Mouse (Mus musculus): Measurements from ENCODE around the gene Epn1. TPM values are rescaled to one million over a fixed set of nuclear protein-coding genes. Genes with fewer than 3 reads are reported as not detected.

Gene Epn1
- polyA plus RNA-seq, 1 experiment from 2014 or later, result 41.0 TPM

DNA sequence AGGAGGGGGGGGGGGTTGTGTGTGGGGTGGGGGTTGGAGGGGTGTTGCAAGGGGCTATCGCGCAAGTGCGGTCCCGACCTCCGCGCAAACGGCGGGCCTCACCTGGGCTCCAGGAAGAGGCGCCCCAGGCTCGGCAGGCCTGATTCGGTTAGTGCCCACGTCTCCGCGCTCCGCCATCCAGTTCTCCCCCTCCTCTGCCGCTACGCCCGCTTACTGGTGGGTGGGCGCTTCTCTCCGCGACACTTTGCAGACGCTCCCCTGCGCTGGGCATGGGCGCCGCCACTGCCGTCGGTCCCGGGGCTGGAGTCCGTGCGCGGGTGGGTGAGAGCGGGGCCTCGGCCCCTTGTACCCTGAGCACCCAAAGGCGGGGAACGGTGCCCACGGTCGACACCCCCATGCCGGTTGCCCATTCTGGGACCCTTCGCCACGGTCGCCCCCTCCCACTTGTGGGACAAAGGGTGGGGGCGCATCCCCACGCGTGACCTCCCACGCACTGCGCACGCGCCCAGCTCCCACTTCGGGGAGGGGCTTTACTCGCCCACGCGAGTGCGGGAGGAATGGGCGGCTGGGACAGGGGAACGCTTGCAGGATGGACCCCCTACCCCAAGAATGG is 23.3 kb upstream of the Epn1 start:
- 2% methylated on average over 51 of the region's 55 CpGs for WGBS
- no peaks in the 10 kb centered on the region for H3K36me3 ChIP-seq (ENCODE audit: control insufficient read depth, insufficient read depth, low read length)
- no peaks in the 10 kb centered on the region for H3K9me3 ChIP-seq (ENCODE audit: control insufficient read depth, low read length)
- peak overlapping the region; percentile 51 for H3K4me3 ChIP-seq (ENCODE audit: low read depth, low read length)
- peaks cover 10% of the 10 kb centered on the region for H3K4me1 ChIP-seq (replicated peaks; ENCODE audit: control insufficient read depth, insufficient read depth)
- TF ChIP-seq EP300 (optimal IDR thresholded peaks at IDR 0.05) (no peak), CTCF (IDR thresholded peaks at IDR 0.05; ENCODE audit: low read depth) (no peak)
- ATAC-seq (ENCODE audit: low FRiP score, low TSS enrichment) (no peak), DNase-seq (ENCODE audit: low spot score) (no peak)
- H3K27ac ChIP-seq (replicated peaks), result no peak overlapping the region
- peaks cover 7% of the 10 kb centered on the region; the same call in 1 of the 2 replicates for H3K27me3 ChIP-seq (ENCODE audit: control insufficient read depth, insufficient read depth, low read length)
- peak overlapping the region; percentile 63 for H3K9ac ChIP-seq (ENCODE audit: low read length)
- peak overlapping the region; percentile 69 for H3K4me2 ChIP-seq (replicated peaks; ENCODE audit: low read depth)

DNA sequence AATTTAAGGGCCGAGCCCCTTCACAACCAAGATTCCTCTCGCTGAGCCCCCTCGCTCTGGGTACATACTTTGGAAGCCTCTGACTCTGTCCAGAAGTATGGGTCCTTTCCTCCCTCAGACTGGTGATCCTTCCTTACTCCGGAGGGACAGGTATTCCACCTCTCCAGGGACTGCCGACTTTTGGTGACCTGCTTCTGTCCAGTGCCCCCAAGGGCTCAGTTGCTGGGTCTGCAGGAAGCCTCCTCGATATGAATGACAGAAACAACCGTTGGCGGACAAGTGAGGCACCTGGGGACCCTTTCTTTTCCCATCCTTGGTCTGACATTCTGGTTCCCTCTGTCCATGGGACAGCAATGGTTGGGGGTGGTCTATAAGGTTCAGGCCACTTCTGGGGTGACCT is 22.7 kb upstream of the Epn1 start:
- Histone ChIP-seq H3K36me3 (ENCODE audit: control insufficient read depth, insufficient read depth, low read length) (no peaks in the 10 kb centered on the region), H3K4me3 (ENCODE audit: low read depth, low read length) (peak overlapping the region; percentile 51), H3K4me1 (replicated peaks; ENCODE audit: control insufficient read depth, insufficient read depth) (peaks cover 10% of the 10 kb centered on the region), H3K27ac (replicated peaks) (no peak overlapping the region), H3K9ac (ENCODE audit: low read length) (peak overlapping the region; percentile 63), H3K4me2 (replicated peaks; ENCODE audit: low read depth) (peak overlapping the region; percentile 69), H3K9me3 (ENCODE audit: control insufficient read depth, low read length) (no peaks in the 10 kb centered on the region), H3K27me3 (ENCODE audit: control insufficient read depth, insufficient read depth, low read length) (peaks cover 7% of the 10 kb centered on the region; the same call in 1 of the 2 replicates)
- ATAC-seq (ENCODE audit: low FRiP score, low TSS enrichment) (no peak), DNase-seq (ENCODE audit: low spot score) (no peak)
- 33% methylated on average over 8 of the region's 8 CpGs for WGBS
- TF ChIP-seq CTCF (IDR thresholded peaks at IDR 0.05; ENCODE audit: low read depth) (no peak), EP300 (optimal IDR thresholded peaks at IDR 0.05) (no peak)

GRCm38 (mm10) chr7:5057804-5058203 is 22.2 kb upstream of the Epn1 start:
- 46% methylated on average over 11 of the region's 11 CpGs for WGBS
- H3K36me3 ChIP-seq (ENCODE audit: control insufficient read depth, insufficient read depth, low read length), result no peaks in the 10 kb centered on the region
- peaks cover 7% of the 10 kb centered on the region; the same call in 1 of the 2 replicates for H3K27me3 ChIP-seq (ENCODE audit: control insufficient read depth, insufficient read depth, low read length)
- peak; percentile 45 for TF ChIP-seq CTCF (IDR thresholded peaks at IDR 0.05; ENCODE audit: low read depth)
- no peak for TF ChIP-seq EP300 (optimal IDR thresholded peaks at IDR 0.05)
- DNase-seq (ENCODE audit: low spot score) (no peak), ATAC-seq (ENCODE audit: low FRiP score, low TSS enrichment) (no peak)
- no peak overlapping the region for H3K4me2 ChIP-seq (replicated peaks; ENCODE audit: low read depth)
- no peaks in the 10 kb centered on the region for H3K9me3 ChIP-seq (ENCODE audit: control insufficient read depth, low read length)
- no peak overlapping the region for H3K27ac ChIP-seq (replicated peaks)
- H3K4me3 ChIP-seq (ENCODE audit: low read depth, low read length), result no peak overlapping the region
- H3K4me1 ChIP-seq (replicated peaks; ENCODE audit: control insufficient read depth, insufficient read depth), result peaks cover 8% of the 10 kb centered on the region
- no peak overlapping the region for H3K9ac ChIP-seq (ENCODE audit: low read length)

DNA sequence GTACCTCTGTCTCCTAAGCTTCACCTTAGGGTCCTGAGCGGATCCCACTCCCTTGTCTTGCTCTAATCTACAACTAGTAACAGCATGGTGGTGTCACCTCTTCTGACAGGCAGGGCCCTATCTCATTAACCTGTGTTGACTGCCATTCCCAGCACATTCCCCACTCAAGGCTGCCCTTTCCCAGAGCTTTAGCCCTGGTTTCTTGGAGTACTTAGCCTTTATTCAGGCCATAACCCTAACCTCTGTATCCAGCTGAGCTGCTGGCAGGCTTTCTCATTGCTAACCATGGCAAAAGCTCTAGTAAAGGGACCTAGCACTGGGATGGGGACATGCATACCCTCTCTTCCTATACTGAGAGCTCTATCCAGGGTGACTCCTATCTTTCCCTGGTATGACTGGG is 21.4 kb upstream of the Epn1 start:
- no peak for TF ChIP-seq EP300 (optimal IDR thresholded peaks at IDR 0.05)
- TF ChIP-seq CTCF (IDR thresholded peaks at IDR 0.05; ENCODE audit: low read depth), result no peak
- no peaks in the 10 kb centered on the region for H3K9me3 ChIP-seq (ENCODE audit: control insufficient read depth, low read length)
- 0 out of 2 replicates have a peak, but pooled peaks cover 4% of the 10 kb centered on the region for H3K4me1 ChIP-seq (replicated peaks; ENCODE audit: control insufficient read depth, insufficient read depth)
- H3K4me2 ChIP-seq (replicated peaks; ENCODE audit: low read depth), result no peak overlapping the region
- no peak overlapping the region for H3K27ac ChIP-seq (replicated peaks)
- H3K9ac ChIP-seq (ENCODE audit: low read length), result no peak overlapping the region
- ATAC-seq (ENCODE audit: low FRiP score, low TSS enrichment), result no peak
- no peaks in the 10 kb centered on the region for H3K36me3 ChIP-seq (ENCODE audit: control insufficient read depth, insufficient read depth, low read length)
- WGBS, result 100% methylated on average over 1 of the region's 1 CpGs
- H3K4me3 ChIP-seq (ENCODE audit: low read depth, low read length), result no peak overlapping the region
- DNase-seq (ENCODE audit: low spot score), result no peak
- peaks cover 7% of the 10 kb centered on the region; the same call in 1 of the 2 replicates for H3K27me3 ChIP-seq (ENCODE audit: control insufficient read depth, insufficient read depth, low read length)

- 94% methylated on average over 12 of the region's 12 CpGs for WGBS
- Histone ChIP-seq H3K9ac (ENCODE audit: low read length) (no peak overlapping the region), H3K4me2 (replicated peaks; ENCODE audit: low read depth) (no peak overlapping the region), H3K27ac (replicated peaks) (no peak overlapping the region), H3K9me3 (ENCODE audit: control insufficient read depth, low read length) (no peaks in the 10 kb centered on the region), H3K4me3 (ENCODE audit: low read depth, low read length) (no peak overlapping the region), H3K4me1 (replicated peaks; ENCODE audit: control insufficient read depth, insufficient read depth) (0 out of 2 replicates have a peak, but pooled peaks cover 4% of the 10 kb centered on the region), H3K27me3 (ENCODE audit: control insufficient read depth, insufficient read depth, low read length) (peaks cover 7% of the 10 kb centered on the region; the same call in 1 of the 2 replicates), H3K36me3 (ENCODE audit: control insufficient read depth, insufficient read depth, low read length) (no peaks in the 10 kb centered on the region)
- DNase-seq (ENCODE audit: low spot score) (no peak), ATAC-seq (ENCODE audit: low FRiP score, low TSS enrichment) (no peak)
- TF ChIP-seq EP300 (optimal IDR thresholded peaks at IDR 0.05), result no peak
- no peak for TF ChIP-seq CTCF (IDR thresholded peaks at IDR 0.05; ENCODE audit: low read depth)
These were observed 20.6 kb upstream of the Epn1 start for GRCm38 (mm10) chr7:5059421-5059820.

- DNase-seq (ENCODE audit: low spot score), result peak; percentile 84
- WGBS, result 4% methylated on average over 25 of the region's 27 CpGs
These were observed 19.8 kb upstream of the Epn1 start for GRCm38 (mm10) chr7:5060239-5060731.

More at GRCm38 (mm10) chr7:5060239-5060731, 19.8 kb upstream of the Epn1 start:
- Histone ChIP-seq H3K27me3 (ENCODE audit: control insufficient read depth, insufficient read depth, low read length) (peaks cover 5% of the 10 kb centered on the region; the same call in 1 of the 2 replicates), H3K9me3 (ENCODE audit: control insufficient read depth, low read length) (no peaks in the 10 kb centered on the region), H3K27ac (replicated peaks) (peak overlapping the region; percentile 99), H3K4me3 (ENCODE audit: low read depth, low read length) (peak overlapping the region; percentile 67), H3K4me1 (replicated peaks; ENCODE audit: control insufficient read depth, insufficient read depth) (0 out of 2 replicates have a peak, but pooled peaks cover 4% of the 10 kb centered on the region), H3K4me2 (replicated peaks; ENCODE audit: low read depth) (peak overlapping the region; percentile 90), H3K36me3 (ENCODE audit: control insufficient read depth, insufficient read depth, low read length) (no peaks in the 10 kb centered on the region), H3K9ac (ENCODE audit: low read length) (peak overlapping the region; percentile 96)
- TF ChIP-seq EP300 (optimal IDR thresholded peaks at IDR 0.05) (no peak), CTCF (IDR thresholded peaks at IDR 0.05; ENCODE audit: low read depth) (peak; percentile 87)
- ATAC-seq (ENCODE audit: low FRiP score, low TSS enrichment), result no peak

All from stomach, postnatal 0 days (tissue).